Comparison of ENCODE assay signal across 27 mouse cellular contexts in genomic region chr12:83702796-83703195, GRCm38 (mm10). TPM values are rescaled to one million over a fixed set of nuclear protein-coding genes. Genes with fewer than 3 reads are reported as not detected.
DNase-seq lines count a peak whose midpoint lies in the region; ATAC-seq and TF ChIP-seq lines count a peak whose summit lies in the region.
"Had no signal": no experiment of that assay in that cellular context is flagged by ENCODE, and none has a peak within 500 bp of the region (broad histone marks: within the 10 kb centered on the region; RNA-seq: fewer than 3 reads in every experiment).

No protein-coding gene starts in this region.

- no peak for ATAC-seq in hindbrain, embryonic 12.5 days (ENCODE audit: low FRiP score)
- ATAC-seq in midbrain, postnatal 0 days (ENCODE audit: low FRiP score), result no peak
- ATAC-seq in midbrain, embryonic 13.5 days, result no peak
- ATAC-seq: intestine, postnatal 0 days had no signal

- H3K27me3 ChIP-seq in hindbrain, embryonic 10.5 days (ENCODE audit: insufficient read depth, poor library complexity, severe bottlenecking), result no peaks in the 10 kb centered on the region
- H3K27me3 ChIP-seq in hindbrain, embryonic 12.5 days, result no peaks in the 10 kb centered on the region
- H3K27me3 ChIP-seq in midbrain, postnatal 0 days (ENCODE audit: insufficient read depth, low read length), result no peaks in the 10 kb centered on the region
- no peaks in the 10 kb centered on the region for H3K27me3 ChIP-seq in midbrain, embryonic 13.5 days
- no peaks in the 10 kb centered on the region for H3K27me3 ChIP-seq in cerebellum, adult 2 months (ENCODE audit: control insufficient read depth, insufficient read depth, low read length)
- H3K27me3 ChIP-seq: limb, embryonic 15.5 days had no signal

- H3K4me3 ChIP-seq in hindbrain, embryonic 10.5 days, result no peak overlapping the region
- no peak overlapping the region for H3K4me3 ChIP-seq in hindbrain, embryonic 12.5 days
- no peak overlapping the region for H3K4me3 ChIP-seq in midbrain, postnatal 0 days (ENCODE audit: low read depth, low read length)
- no peak overlapping the region for H3K4me3 ChIP-seq in midbrain, embryonic 13.5 days (replicated peaks)
- H3K4me3 ChIP-seq in cerebellum, adult 2 months (replicated peaks; ENCODE audit: insufficient read depth, low read depth, low read length), result no peak overlapping the region
- H3K4me3 ChIP-seq: limb, embryonic 10.5 days; limb, embryonic 15.5 days had no signal

- H3K9ac ChIP-seq in hindbrain, embryonic 12.5 days, result no peak overlapping the region
- no peak overlapping the region for H3K9ac ChIP-seq in midbrain, postnatal 0 days (replicated peaks; ENCODE audit: low read length, poor library complexity, severe bottlenecking)
- H3K9ac ChIP-seq in midbrain, embryonic 13.5 days (replicated peaks), result no peak overlapping the region
- H3K9ac ChIP-seq: limb, embryonic 15.5 days; liver, embryonic 14.5 days; lung, embryonic 14.5 days had no signal

- H3K4me1 ChIP-seq in hindbrain, embryonic 10.5 days (replicated peaks), result peaks cover 19% of the 10 kb centered on the region
- H3K4me1 ChIP-seq in hindbrain, embryonic 12.5 days, result no peaks in the 10 kb centered on the region
- H3K4me1 ChIP-seq in midbrain, postnatal 0 days (ENCODE audit: insufficient read depth, low read length), result no peaks in the 10 kb centered on the region
- peaks cover 11% of the 10 kb centered on the region for H3K4me1 ChIP-seq in midbrain, embryonic 13.5 days (replicated peaks)
- H3K4me1 ChIP-seq in cerebellum, adult 2 months (ENCODE audit: control insufficient read depth, insufficient read depth, low read length), result 0 out of 2 replicates have a peak, but pooled peaks cover 3% of the 10 kb centered on the region
- H3K4me1 ChIP-seq: limb, embryonic 10.5 days had no signal

- DNase-seq in hindbrain, embryonic 10.5 days (ENCODE audit: low spot score), result peak; percentile 26
- DNase-seq in midbrain, postnatal 0 days (ENCODE audit: low spot score), result peak; percentile 9
- peak; percentile 51 for DNase-seq in embryo, embryonic 10.5 days (ENCODE audit: low spot score)
- no peak for DNase-seq in urinary bladder, adult 18-20 months (ENCODE audit: low spot score in 2 of 2)
- no peak for DNase-seq in cerebellum, adult 2 months
- DNase-seq: adrenal gland, adult 2 months; adrenal gland, postnatal 36 days; B cell, adult 2 months; cerebellum, adult 9-11 months; gastrocnemius, postnatal 25 days; heart, adult 18-20 months; heart, postnatal 4 days; kidney, adult 9 months; kidney, postnatal 14 days; layer of hippocampus, adult 9-11 months; lung, embryonic 14.5 days; lung, postnatal 14 days; right cerebral cortex, postnatal 25 days; thymus, postnatal 14 days had no signal

- H3K27ac ChIP-seq in hindbrain, embryonic 10.5 days, result no peak overlapping the region
- no peak overlapping the region for H3K27ac ChIP-seq in hindbrain, embryonic 12.5 days
- H3K27ac ChIP-seq in midbrain, postnatal 0 days (ENCODE audit: low read depth, low read length), result no peak overlapping the region
- H3K27ac ChIP-seq in midbrain, embryonic 13.5 days, result no peak overlapping the region
- H3K27ac ChIP-seq in cerebellum, adult 2 months (ENCODE audit: insufficient read depth, low read length), result no peak overlapping the region
- H3K27ac ChIP-seq: limb, embryonic 10.5 days; limb, embryonic 15.5 days; liver, embryonic 14.5 days had no signal

- peaks cover 66% of the 10 kb centered on the region for H3K36me3 ChIP-seq in hindbrain, embryonic 10.5 days
- H3K36me3 ChIP-seq in hindbrain, embryonic 12.5 days, result peaks cover 29% of the 10 kb centered on the region
- H3K36me3 ChIP-seq in midbrain, postnatal 0 days (ENCODE audit: insufficient read depth, low read length), result peaks cover 10% of the 10 kb centered on the region; the same call in 1 of the 2 replicates
- H3K36me3 ChIP-seq in midbrain, embryonic 13.5 days, result peaks cover 36% of the 10 kb centered on the region

- 42% methylated on average over 4 of the region's 4 CpGs for WGBS in hindbrain, embryonic 10.5 days
- WGBS in hindbrain, embryonic 12.5 days, result 37% methylated on average over 4 of the region's 4 CpGs
- whole genome bisulfite sequencing in midbrain, postnatal 0 days, result 30% methylated on average over 4 of the region's 4 CpGs
- WGBS in midbrain, embryonic 13.5 days, result 28% methylated on average over 4 of the region's 4 CpGs
- WGBS in cerebellum, adult 2 months, result 37% methylated on average over 4 of the region's 4 CpGs

- TF ChIP-seq POLR2A in cerebellum, adult 2 months (IDR thresholded peaks at IDR 0.05; ENCODE audit: borderline replicate concordance, insufficient read depth, low read length), result no peak

- H3K4me2 ChIP-seq in hindbrain, embryonic 12.5 days (replicated peaks), result no peak overlapping the region
- no peak overlapping the region for H3K4me2 ChIP-seq in midbrain, postnatal 0 days (ENCODE audit: low read depth, low read length, poor library complexity, severe bottlenecking)
- no peak overlapping the region for H3K4me2 ChIP-seq in midbrain, embryonic 13.5 days (replicated peaks)
- H3K4me2 ChIP-seq: heart, embryonic 11.5 days; limb, embryonic 15.5 days; lung, embryonic 14.5 days; midbrain, embryonic 11.5 days had no signal

- H3K9me3 ChIP-seq in hindbrain, embryonic 10.5 days, result no peaks in the 10 kb centered on the region
- no peaks in the 10 kb centered on the region for H3K9me3 ChIP-seq in hindbrain, embryonic 12.5 days (replicated peaks)
- H3K9me3 ChIP-seq in midbrain, postnatal 0 days (ENCODE audit: low read length), result no peaks in the 10 kb centered on the region
- no peaks in the 10 kb centered on the region for H3K9me3 ChIP-seq in midbrain, embryonic 13.5 days
- H3K9me3 ChIP-seq: limb, embryonic 10.5 days; limb, embryonic 15.5 days had no signal

- TF ChIP-seq CTCF in midbrain, postnatal 0 days (IDR thresholded peaks at IDR 0.05), result no peak
- no peak for TF ChIP-seq CTCF in cerebellum, adult 2 months (IDR thresholded peaks at IDR 0.05; ENCODE audit: borderline replicate concordance, insufficient read depth, low read depth, low read length)

RNA-seq across cellular contexts. Expression of gene Psen1, which starts 14.8 kb away (rescaled TPM):
- polyA plus RNA-seq in hindbrain, embryonic 10.5 days (2016; fragmentation: Nextera tagmentation; extraction: Ambion mirVana), result 68.0 and 70.4 TPM in 2 replicates
- polyA plus RNA-seq in hindbrain, embryonic 12.5 days (2016; fragmentation: Nextera tagmentation; extraction: Ambion mirVana), result 77.5 and 80.0 TPM in 2 replicates
- total RNA-seq in midbrain, postnatal 0 days (2014; rRNA removed), result 64.6 and 68.5 TPM in 2 replicates
- 57.1 and 58.2 TPM in 2 replicates for polyA plus RNA-seq in midbrain, postnatal 0 days (2015; fragmentation: Nextera tagmentation; extraction: Ambion mirVana)
- polyA plus RNA-seq in midbrain, embryonic 13.5 days (2015; fragmentation: Nextera tagmentation; extraction: Ambion mirVana), result 71.5 and 74.3 TPM in 2 replicates
- polyA plus RNA-seq in cerebellum, adult 2 months (2012; rRNA removed), result 45.5 and 46.6 TPM in 2 replicates

Comparison
In these comparisons a context has a peak if more than half of its experiments do, and no peak if none do; other contexts are left out.
1. DNase-seq: peak in hindbrain, embryonic 10.5 days (single experiment), midbrain, postnatal 0 days (single experiment) and embryo, embryonic 10.5 days (single experiment); none in urinary bladder, adult 18-20 months (0 of 2) and cerebellum, adult 2 months (0 of 2).